Mouse (Mus musculus): ENCODE measurements at regions not wholly inside any gene's neighbourhood (a gene's known extent, or its start where the extent isn't known, plus 50 kb on each side); places are given as distances from the start of the nearest gene placed in this dataset.

DNA sequence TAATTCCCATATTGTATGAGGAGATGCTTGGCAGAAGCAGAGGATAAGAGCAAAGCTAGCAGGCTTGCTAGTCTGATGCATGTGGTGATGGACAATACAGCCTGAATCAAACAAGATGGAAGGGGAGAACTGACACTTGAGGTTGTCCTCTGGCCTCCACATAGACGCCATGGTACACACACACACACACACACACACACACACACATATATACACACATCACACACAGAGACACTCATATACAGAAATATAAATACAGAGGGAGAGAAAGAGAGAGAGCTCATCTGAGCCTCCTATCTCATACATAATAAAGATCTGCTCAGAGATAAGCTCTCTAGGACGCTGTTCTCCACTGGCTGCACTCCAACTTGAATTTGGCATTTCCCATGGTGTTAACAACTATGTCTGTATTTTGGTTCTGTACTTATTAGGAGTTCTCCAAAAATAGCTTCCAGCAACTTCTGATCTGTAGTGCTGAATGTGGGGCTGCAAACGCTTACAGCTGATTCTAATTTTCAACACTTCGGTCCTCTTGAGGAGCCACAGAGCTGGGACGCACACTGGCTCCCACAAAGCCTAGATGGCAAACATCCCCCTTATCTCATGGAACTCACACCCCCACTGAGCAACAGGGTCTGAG lies 219.0 kb downstream of the Lpin1 start:
- 85% methylated on average over 5 of the region's 5 CpGs for WGBS
- Histone ChIP-seq H3K36me3 (no peaks in the 10 kb centered on the region), H3K27me3 (no peaks in the 10 kb centered on the region), H3K4me2 (no peak overlapping the region), H3K27ac (no peak overlapping the region), H3K4me3 (no peak overlapping the region), H3K4me1 (replicated peaks) (no peaks in the 10 kb centered on the region), H3K9me3 (no peaks in the 10 kb centered on the region), H3K9ac (no peak overlapping the region)
- ATAC-seq (ENCODE audit: low FRiP score) = no peak

DNA sequence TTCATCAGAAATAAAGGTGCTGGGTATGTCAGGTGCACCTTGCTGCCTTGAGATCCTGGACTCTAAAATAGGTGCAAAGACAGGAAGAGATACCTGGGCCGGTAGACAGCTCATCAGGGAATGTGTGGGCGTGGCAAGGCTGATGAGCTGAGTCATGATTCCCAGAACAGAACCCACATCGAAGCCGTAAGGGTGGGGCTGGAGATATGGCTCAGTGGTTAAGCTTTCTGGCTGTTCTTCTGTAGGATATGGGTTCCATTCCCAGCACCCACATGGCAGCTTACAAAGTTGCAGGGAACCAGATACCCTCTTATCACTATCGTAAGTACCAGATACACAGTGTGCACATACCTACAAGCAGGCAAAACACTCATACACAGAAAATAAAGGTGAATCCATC lies 219.6 kb downstream of the Lpin1 start:
- Histone ChIP-seq H3K36me3 (no peaks in the 10 kb centered on the region), H3K4me1 (replicated peaks) (no peaks in the 10 kb centered on the region), H3K9me3 (no peaks in the 10 kb centered on the region), H3K27me3 (no peaks in the 10 kb centered on the region), H3K4me3 (no peak overlapping the region), H3K9ac (no peak overlapping the region), H3K4me2 (no peak overlapping the region), H3K27ac (no peak overlapping the region)
- WGBS = 91% methylated on average over 5 of the region's 5 CpGs
- no peak for ATAC-seq (ENCODE audit: low FRiP score)

DNA sequence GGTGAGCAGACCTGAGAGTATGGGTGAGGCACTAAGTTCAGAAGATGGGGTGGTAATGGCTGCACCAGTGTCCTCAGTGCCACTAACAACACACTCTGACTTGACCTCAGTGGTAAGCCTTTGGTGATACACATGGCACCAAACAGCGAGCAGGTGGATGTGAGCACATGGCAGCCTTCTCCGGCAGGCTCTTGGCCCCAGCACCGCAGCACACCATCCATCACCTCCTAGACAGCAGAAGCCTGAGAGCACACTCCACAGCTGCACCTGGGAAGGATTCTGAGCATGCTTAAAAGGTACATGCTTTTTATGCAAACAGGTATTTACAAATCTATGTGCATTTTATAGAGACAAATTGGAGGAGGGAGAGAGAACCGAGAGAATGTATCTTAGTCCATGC lies 223.7 kb downstream of the Lpin1 start:
- no peaks in the 10 kb centered on the region for H3K4me1 ChIP-seq (replicated peaks)
- no peaks in the 10 kb centered on the region for H3K27me3 ChIP-seq
- no peaks in the 10 kb centered on the region for H3K36me3 ChIP-seq
- H3K27ac ChIP-seq = no peak overlapping the region
- no peaks in the 10 kb centered on the region for H3K9me3 ChIP-seq
- no peak overlapping the region for H3K4me3 ChIP-seq
- H3K4me2 ChIP-seq = no peak overlapping the region
- ATAC-seq (ENCODE audit: low FRiP score) = no peak
- H3K9ac ChIP-seq = no peak overlapping the region
- WGBS = 92% methylated on average over 4 of the region's 4 CpGs

DNA sequence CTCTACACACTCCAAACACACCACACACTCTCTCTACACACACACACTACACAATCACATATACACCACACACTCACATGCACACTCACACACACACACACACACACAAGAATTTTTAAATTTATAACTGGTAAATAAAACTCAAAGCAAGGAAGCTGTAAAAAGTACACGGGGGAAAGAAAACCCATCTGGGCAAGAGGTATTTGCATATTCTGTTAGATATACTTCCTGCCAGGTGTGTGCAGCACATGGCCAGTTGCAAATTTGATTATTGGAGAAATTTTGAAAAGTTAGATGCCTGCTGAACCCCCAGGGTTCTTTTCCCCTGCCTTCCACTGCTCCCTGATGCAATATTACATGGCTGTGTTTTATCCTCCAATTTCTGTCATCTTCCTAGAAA lies 226.4 kb downstream of the Lpin1 start:
- Histone ChIP-seq H3K4me2 (no peak overlapping the region), H3K4me1 (replicated peaks) (no peaks in the 10 kb centered on the region), H3K36me3 (no peaks in the 10 kb centered on the region), H3K9ac (no peak overlapping the region), H3K27ac (no peak overlapping the region), H3K4me3 (no peak overlapping the region), H3K27me3 (no peaks in the 10 kb centered on the region), H3K9me3 (no peaks in the 10 kb centered on the region)
- WGBS = 90% methylated on average over 1 of the region's 1 CpGs
- ATAC-seq (ENCODE audit: low FRiP score) = no peak

DNA sequence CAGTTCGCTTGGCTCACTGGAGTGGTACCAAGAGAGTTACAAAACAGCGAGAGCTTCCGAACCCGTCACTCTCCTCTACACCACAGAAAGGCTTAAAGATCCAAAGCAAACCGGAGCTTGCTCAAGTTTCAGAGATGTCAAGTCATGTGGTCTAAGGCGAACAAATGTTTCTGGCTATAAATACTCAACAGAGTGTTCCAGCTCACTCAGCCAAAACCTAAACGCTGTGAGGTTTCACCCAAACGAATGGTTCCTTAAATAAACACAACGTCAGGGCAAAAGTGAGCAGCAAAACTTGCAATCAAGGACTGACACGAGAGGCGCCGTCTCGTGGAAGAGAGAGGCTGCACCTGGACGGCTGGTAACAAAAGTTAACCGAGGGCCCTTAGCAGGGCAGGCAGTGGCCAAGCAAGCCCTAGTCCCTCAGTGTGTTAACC lies 227.2 kb downstream of the Lpin1 start:
- no peak for ATAC-seq (ENCODE audit: low FRiP score)
- H3K9me3 ChIP-seq = no peaks in the 10 kb centered on the region
- no peak overlapping the region for H3K9ac ChIP-seq
- 88% methylated on average over 15 of the region's 15 CpGs for WGBS
- no peak overlapping the region for H3K4me3 ChIP-seq
- no peaks in the 10 kb centered on the region for H3K27me3 ChIP-seq
- H3K4me2 ChIP-seq = no peak overlapping the region
- H3K4me1 ChIP-seq (replicated peaks) = no peaks in the 10 kb centered on the region
- H3K36me3 ChIP-seq = no peaks in the 10 kb centered on the region
- H3K27ac ChIP-seq = no peak overlapping the region

DNA sequence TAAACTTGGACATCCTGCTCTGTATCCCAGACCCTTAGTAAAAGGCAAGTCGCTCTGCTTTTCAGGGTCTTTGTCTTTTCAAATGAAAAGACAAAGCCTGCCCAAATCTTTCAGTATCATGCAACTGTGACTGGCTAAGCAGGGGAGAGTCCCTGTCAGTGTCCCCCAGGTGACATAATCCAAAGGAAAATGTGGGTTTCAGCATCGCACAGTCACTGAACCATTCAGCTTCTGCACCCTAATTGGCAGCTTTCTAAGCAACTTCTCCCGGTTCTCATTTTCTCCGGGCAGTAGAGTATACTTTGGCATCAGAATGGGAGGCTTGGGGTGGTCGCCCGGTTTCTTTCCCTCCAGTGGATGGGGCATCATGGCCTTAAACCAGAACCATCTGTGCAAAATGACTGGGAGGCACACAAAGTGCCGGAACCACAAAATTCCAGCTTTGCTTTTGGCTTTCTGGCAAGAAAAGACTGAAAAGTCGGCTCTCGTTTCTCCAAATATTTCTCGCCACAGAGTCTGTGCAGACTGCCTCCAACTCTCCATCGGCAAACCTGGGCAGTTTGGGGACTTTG lies 228.3 kb downstream of the Lpin1 start:
- 85% methylated on average over 11 of the region's 11 CpGs for WGBS
- Histone ChIP-seq H3K9me3 (no peaks in the 10 kb centered on the region), H3K27ac (no peak overlapping the region), H3K36me3 (no peaks in the 10 kb centered on the region), H3K9ac (no peak overlapping the region), H3K4me2 (no peak overlapping the region), H3K4me1 (replicated peaks) (no peaks in the 10 kb centered on the region), H3K4me3 (no peak overlapping the region), H3K27me3 (no peaks in the 10 kb centered on the region)
- ATAC-seq (ENCODE audit: low FRiP score) = no peak

DNA sequence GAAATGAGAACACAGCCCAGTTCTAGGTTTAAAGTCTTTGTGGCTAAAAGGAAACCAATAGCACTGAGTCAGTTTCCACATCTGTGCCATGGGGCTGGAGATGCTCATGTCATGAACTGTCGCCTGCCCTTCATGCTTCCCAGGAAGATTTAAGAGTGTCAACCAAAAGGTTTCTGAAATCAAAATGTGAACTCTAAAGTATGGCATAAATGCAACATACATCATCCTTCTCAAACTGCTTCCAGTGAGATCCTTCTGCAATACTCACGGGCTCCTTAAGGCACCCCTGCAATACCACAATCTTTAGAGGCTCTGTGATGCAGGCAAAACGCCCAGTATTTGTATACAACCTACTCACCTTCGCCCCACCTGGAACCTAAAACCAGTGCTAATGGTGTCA lies 229.7 kb downstream of the Lpin1 start:
- ATAC-seq (ENCODE audit: low FRiP score) = no peak

DNA sequence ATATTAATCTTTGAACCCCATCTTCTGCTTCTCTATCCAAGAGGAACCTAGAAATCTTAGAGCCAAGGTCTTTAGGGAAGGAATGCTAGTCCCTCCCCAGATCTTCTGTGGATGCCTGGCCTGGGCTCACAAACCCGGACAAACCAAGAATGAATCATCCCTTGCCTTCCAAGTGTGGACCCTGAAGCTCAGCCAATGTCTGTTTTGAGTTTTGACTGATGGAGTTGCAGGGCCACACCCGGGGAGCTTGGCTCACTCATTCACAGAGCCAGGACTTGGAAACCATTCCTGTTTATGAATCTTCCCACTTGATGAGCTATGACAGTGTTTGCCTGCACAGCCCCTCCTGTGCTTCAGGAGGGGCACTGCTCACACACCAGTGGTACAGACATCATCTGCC lies 230.4 kb downstream of the Lpin1 start:
- Histone ChIP-seq H3K9me3 (no peaks in the 10 kb centered on the region), H3K4me2 (no peak overlapping the region), H3K27ac (no peak overlapping the region), H3K36me3 (no peaks in the 10 kb centered on the region), H3K4me1 (replicated peaks) (no peaks in the 10 kb centered on the region), H3K4me3 (no peak overlapping the region), H3K27me3 (no peaks in the 10 kb centered on the region), H3K9ac (no peak overlapping the region)
- no peak for ATAC-seq (ENCODE audit: low FRiP score)
- 82% methylated on average over 2 of the region's 2 CpGs for WGBS

More for the DNA sequence above, 229.7 kb downstream of the Lpin1 start:
- H3K27ac ChIP-seq = no peak overlapping the region
- H3K9ac ChIP-seq = no peak overlapping the region
- H3K9me3 ChIP-seq = no peaks in the 10 kb centered on the region
- no peaks in the 10 kb centered on the region for H3K4me1 ChIP-seq (replicated peaks)
- no peaks in the 10 kb centered on the region for H3K36me3 ChIP-seq
- 87% methylated on average over 4 of the region's 4 CpGs for WGBS
- H3K4me3 ChIP-seq = no peak overlapping the region
- no peaks in the 10 kb centered on the region for H3K27me3 ChIP-seq
- no peak overlapping the region for H3K4me2 ChIP-seq

DNA sequence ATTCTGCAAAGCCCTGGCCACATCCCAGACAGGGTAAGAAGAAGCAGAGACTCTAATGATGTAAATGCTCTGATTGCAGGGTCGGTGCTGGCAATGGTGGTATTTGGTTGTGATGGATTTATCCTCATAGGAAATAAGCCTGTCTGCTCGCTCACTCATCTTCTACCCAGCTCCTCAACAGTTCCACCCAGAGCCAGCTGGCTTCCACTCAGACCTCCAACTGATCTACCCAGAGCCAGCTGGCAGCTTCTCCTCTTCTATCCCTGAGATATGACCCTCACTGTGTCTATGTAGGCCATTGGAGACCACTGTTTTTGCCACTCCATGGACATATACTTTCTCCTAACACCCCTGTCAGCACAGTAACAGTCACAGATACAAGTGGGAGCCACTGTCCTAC lies 231.4 kb downstream of the Lpin1 start:
- ATAC-seq (ENCODE audit: low FRiP score) = no peak
- WGBS = 88% methylated on average over 2 of the region's 2 CpGs

DNA sequence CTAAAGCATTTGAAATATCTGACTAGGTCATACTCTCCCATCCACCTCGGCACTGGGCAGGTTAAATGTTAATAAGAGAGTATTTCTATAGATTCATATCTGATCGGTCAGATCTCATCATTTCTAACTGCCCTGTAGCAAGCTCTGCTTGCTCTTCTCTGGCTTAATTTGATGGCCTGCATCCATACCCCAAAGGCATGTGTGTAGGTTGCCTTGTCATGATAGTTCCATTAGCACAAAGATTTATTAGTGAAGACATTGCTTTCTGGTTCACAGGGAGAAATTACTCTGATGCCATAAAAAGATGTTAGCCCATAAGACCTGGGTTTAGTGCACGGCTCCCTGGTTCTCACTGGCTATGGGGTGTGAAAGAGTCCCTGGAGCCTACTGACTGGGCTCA lies 232.3 kb downstream of the Lpin1 start:
- no peak for ATAC-seq (ENCODE audit: low FRiP score)
- Histone ChIP-seq H3K9ac (no peak overlapping the region), H3K27ac (no peak overlapping the region), H3K27me3 (no peaks in the 10 kb centered on the region), H3K9me3 (no peaks in the 10 kb centered on the region), H3K36me3 (no peaks in the 10 kb centered on the region), H3K4me1 (replicated peaks) (no peaks in the 10 kb centered on the region), H3K4me3 (no peak overlapping the region), H3K4me2 (no peak overlapping the region)
- WGBS = 84% methylated on average over 3 of the region's 3 CpGs

More for the DNA sequence above, 231.4 kb downstream of the Lpin1 start:
- Histone ChIP-seq H3K4me2 (no peak overlapping the region), H3K9ac (no peak overlapping the region), H3K9me3 (no peaks in the 10 kb centered on the region), H3K27ac (no peak overlapping the region), H3K36me3 (no peaks in the 10 kb centered on the region), H3K27me3 (no peaks in the 10 kb centered on the region), H3K4me1 (replicated peaks) (no peaks in the 10 kb centered on the region), H3K4me3 (no peak overlapping the region)

DNA sequence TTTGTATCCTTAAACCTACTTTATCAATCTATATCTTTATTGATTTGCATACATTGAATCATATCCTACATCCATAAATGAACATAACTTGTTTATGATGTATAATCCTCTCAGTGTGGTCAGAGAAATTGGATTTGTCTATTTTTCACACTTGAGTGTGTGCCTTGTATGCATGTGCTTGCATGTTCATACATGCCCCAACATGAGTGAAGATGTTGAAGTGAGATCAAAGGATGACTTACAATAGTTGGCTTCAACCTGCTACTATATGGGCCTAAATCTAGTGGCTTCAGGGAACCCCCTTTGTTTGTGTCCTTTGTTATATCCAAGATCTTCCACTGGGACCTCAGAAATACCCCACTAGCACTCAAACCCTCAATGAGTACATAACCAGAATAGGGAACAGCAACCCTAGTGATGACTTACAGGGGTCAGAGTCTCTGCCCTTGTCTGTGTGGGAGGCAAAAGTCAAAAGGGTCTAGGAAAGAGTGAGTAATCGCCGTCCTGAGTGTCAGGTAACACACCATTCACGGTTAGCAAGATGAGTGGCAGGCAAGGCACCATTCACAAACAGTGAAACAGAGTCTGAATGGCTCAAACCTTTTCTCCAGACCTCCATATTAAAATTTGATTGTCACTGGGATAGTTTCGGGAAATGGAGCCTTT lies 236.3 kb downstream of the Lpin1 start:
- Histone ChIP-seq H3K4me1 (replicated peaks) (no peaks in the 10 kb centered on the region), H3K4me3 (no peak overlapping the region), H3K9me3 (no peaks in the 10 kb centered on the region), H3K27ac (no peak overlapping the region), H3K36me3 (no peaks in the 10 kb centered on the region), H3K27me3 (no peaks in the 10 kb centered on the region), H3K9ac (no peak overlapping the region), H3K4me2 (no peak overlapping the region)
- 83% methylated on average over 4 of the region's 4 CpGs for WGBS
- ATAC-seq (ENCODE audit: low FRiP score) = no peak

DNA sequence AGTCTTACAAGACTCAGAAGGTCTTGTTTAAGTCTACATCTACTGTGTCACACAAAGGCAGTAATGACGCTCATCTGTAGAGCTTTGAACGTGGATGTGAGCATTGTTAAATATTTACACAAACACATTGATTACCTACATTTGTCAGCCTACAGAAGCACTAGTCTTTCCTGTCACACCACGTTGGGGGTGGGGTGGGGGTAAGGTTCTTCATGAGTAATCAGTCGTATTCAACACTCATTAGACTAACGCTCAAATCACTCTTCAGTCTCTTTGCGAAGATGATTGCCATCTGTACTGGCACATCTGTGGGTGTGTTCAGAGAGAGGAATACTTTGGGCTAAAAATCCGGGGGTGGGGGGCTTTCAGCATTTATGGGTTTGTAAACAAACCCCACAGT lies 240.7 kb downstream of the Lpin1 start:
- WGBS = 78% methylated on average over 7 of the region's 7 CpGs
- ATAC-seq (ENCODE audit: low FRiP score) = no peak
- no peak overlapping the region for H3K4me2 ChIP-seq

DNA sequence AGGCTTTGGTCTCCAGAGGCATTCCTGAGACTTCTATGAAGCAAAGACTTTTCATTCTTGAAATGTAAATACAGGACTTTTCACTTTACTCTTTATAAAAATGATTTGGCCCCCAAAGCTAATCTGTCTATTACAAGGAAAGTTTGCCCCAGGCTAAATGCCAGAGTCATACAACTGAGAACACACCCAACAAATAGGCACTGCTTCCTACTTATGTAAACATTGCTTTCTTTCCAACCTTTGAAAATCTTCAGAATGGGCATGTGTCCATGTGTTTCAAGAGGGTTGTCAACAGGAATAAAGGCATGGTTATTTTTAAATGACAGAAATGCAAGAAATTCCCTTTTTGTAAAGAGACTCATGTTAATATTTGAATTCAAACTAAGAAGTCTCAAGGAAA lies 248.4 kb downstream of the Lpin1 start:
- no peak overlapping the region for H3K27ac ChIP-seq
- no peaks in the 10 kb centered on the region for H3K4me1 ChIP-seq (replicated peaks)
- H3K27me3 ChIP-seq = no peaks in the 10 kb centered on the region
- no peak overlapping the region for H3K4me3 ChIP-seq
- 0 out of 2 replicates have a peak, but pooled peaks cover 5% of the 10 kb centered on the region for H3K9me3 ChIP-seq
- H3K9ac ChIP-seq = no peak overlapping the region
- no peak overlapping the region for H3K4me2 ChIP-seq
- H3K36me3 ChIP-seq = no peaks in the 10 kb centered on the region
- no peak for ATAC-seq (ENCODE audit: low FRiP score)

More for the DNA sequence above, 240.7 kb downstream of the Lpin1 start:
- Histone ChIP-seq H3K27ac (no peak overlapping the region), H3K9ac (no peak overlapping the region), H3K4me3 (no peak overlapping the region), H3K4me1 (replicated peaks) (no peaks in the 10 kb centered on the region), H3K9me3 (no peaks in the 10 kb centered on the region), H3K36me3 (no peaks in the 10 kb centered on the region), H3K27me3 (no peaks in the 10 kb centered on the region)

Data from hindbrain, embryonic 13.5 days (tissue).